Mouse (Mus musculus) ovary, adult 18-20 months (tissue): ENCODE data around the gene Gm49369.

ENCODE experiments used
- DNase-seq: peaks from one replicate; pipeline ENCODE4 v3.0.0; 2022; ENCODE audit warnings: low spot score, mixed read lengths

Gene Gm49369

DNA sequence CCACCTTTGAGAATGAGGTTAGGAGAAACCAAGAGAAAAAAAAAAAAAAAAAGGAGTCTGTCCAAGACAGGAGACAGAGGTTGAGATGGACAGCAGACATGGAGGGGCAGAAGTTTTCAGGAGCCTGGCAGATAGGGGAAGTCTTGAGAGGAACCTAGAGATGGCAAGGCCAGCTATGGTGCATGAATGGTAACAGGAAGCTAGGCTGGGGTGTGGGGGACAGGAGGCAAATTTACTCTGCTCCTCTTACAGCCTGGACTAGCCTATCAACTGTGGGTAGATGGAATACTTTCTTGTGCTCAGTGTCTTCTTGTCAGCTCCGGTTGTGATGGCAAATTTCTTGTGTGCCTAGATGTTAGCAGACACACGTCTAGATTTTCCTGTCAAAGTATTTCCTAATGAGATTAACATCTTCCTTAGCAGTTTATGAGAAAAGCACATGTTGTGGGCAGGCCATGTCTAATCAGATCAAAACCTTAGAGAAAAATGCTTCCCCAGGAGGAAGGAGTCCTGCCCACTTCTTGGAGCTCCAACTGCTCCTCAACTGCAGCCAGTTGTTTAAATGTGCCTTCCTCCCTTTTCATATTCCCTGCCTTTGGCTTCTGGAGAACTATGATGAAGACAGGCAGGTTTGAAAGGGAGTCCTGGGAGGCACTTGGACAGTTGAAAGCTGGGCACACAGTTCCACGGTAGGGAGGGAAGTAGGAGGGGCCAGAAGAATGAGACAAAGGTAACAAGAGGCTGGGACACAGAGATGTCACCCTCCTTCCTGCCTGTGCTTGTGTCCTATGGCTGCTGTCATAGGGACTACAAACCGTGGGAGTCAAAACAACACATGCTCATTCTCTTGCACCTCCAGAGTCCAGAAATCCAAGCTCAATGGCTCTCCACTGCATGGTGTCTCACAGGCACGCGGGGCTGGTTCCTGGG, 12.1 kb upstream of the Gm49369 start:
- no peak for DNase-seq

DNA sequence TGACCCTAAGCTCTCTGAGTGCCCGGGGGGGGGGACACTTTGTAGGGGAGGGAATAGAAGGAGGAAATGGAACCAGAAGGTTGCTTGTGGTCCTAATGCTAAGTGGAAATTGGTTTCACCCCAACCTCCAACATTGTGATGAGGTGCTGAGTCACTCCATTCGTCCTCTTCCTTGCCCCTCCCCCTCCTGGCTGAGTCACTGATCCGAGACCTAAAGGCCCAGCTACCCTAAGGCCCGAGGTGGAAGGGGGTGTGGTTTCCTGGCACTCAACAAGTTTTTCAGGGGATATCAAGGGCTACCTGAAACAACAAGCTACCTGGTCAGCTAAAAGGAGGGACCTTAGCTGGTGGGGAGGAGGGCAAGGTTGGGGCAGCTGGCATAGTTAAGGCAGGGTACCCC, 10.7 kb upstream of the Gm49369 start:
- no peak for DNase-seq

DNA sequence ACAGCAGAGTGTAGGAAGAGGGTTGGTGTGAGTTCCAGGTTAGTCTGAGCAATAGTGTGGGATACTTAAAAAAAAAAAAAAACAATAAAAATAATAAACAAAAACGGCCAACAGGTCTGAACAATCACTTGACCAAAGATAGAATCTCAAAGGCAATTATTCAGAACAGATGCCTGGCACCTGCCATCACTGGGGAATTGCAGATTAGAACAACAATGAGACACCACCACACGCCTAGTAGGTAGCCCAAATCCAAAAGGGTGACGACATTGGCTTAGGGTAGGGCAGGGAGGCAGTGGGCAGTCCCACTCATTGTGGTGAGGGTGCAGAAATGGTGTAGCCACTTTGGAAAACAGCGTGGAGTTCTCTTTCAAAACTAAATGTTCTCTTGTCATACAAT, 9.1 kb upstream of the Gm49369 start:
- DNase-seq, result no peak

DNA sequence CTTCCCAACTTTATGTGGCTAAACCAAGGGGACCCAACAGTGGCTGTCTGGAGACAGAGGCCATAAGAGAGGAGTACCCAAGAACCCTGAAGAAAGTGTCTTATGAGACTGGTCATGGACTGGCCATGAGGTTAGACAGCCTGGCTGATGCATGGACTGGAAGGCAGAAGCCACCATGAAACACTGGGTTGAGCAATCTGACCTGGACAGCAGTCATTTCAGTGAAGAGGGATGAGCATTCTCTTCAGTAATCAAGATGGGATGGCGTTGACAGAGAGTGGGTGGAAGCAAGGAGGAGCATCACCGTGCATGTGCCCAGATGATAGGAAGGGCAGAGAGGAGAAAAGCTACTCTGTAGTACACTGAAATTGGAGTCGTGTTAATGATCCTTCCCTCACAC, 8.6 kb upstream of the Gm49369 start:
- no peak for DNase-seq

DNA sequence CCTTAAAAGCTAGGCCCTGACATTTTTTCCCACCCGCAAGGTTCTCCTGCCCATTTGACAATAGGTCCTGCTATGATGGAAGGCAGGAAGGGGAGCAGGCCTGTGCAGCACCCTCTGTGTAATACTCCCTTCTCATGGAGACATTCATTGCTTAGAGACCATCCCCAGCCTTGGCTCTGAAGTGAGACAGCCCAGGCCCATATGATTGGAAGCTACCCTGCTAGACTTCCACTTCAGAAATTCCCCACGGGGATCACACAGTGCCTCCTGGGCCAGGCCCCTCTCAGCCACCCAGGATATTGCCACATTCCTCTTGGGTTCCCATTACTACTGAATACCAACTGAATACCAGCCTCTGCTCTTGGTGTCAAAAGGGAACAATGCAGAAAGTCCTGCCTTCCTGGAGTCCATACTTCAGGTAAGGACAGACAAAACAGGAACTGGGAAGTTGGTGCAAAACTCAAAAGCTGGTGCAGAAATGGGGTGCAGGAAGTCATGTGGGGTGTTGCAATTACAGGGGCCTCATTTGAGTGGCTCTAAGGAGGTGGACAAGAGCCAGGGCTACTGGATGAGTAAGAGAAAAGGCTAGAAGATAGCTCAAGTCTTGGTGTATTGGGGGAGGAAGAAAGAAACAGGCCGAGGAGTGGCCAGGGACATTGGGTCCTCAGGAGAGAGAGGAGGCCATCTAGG, 7.6 kb upstream of the Gm49369 start:
- DNase-seq, result no peak

DNA sequence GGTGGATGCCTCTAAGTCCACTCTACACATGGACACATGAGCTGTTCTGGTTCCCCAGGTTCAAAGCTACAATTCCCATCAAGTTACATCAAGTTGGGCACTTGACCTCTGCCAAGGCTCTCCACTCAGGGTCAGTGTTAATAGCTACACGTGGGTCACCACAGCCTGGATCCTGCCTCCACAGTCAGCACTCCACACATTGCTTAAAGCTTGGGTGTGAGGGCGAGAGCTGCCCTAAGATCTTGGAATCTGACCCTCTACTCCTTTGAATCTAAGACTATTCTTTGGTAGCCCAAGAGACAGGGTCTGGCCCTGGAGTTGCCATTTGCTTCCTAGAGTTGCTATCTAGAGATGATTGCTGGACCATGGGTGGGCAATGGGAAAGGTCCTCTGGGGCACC, 6.3 kb upstream of the Gm49369 start:
- DNase-seq, result no peak

DNA sequence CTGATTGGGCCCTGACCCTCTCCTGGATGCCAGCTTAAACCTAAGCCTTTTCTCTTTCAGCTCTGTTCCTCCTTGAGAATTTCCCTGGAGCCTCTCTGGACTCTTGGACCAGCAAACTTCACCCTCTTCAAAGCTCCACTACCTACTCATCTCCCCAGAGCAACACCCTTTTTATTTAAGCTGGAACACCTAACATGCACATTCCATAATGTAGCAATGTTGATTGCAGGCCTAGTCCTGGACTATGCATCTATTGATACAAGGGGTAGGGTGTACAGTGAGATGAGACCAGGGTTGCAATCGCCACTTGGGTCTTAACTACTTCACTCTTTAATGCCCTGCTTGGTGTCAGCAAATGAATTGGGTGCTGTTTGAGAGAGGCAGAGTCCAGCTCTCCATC, 5.7 kb upstream of the Gm49369 start:
- DNase-seq, result no peak

DNA sequence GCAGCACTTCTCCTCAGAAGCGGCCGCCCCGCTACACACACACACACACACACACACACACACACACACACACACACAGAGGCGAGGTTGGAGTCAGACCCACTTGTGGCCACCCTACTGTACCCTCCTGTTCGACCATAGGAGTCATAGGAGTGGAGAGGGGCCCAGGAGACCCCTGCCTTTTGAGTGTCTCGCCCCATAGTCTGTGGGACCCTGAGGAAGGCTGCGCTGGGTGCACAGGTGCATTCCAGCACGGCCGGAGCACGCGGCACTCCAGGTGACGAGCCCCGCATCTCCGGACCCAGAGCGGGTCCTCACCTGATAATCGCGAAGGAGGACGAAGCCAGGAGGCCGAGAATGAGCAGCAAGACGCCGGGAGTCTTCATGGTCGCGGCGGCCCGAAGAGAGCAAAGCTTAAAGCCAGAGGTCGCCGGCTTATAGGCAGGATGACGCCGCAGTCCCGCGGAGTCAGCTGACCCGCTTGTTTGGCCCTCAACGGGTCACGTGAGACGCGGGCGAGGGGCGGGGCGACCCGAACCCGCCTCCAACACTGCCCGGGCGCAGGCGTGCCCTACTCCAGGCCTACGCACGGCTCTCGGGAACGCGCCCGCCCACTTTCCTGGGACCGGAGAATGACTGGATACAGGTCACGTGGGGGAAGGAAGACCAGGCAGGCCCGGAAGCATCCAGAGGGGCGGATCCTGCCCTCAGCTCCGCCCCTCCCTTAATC, 5.1 kb upstream of the Gm49369 start, which contains the start of gene Ctsd:
Ctsd (minus strand) TSS at position 620 of the 730 bp plus-strand sequence.
- peak; percentile 96 for DNase-seq

DNA sequence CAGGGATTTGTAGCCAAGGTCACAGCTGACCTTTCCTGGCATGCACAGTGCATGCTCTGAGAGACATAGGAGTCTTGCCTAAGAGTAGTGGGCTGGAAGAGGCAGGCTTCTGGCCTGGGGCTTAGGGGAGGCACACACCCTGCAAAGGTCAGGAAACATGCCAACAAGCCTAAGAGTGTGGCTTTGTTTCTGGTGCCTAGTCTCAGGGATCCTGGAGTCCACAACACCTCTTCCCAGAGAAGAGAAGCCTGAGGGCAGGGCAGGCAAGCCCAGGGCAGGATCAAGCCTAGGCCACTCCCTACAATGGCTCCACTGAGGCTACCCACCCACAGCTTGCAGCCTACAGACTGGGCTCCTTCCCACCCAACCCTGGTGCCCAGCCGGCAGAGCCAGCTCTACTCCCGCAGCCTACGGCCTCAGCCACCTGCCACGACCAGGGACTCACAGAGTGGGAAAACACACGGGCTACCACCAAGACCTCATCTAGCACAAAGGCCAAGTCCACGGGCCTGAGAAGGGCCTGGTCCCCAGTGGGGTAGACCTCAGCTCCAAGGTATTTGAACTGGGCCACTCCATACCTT, 4.2 kb upstream of the Gm49369 start:
- DNase-seq, result peak; percentile 44

DNA sequence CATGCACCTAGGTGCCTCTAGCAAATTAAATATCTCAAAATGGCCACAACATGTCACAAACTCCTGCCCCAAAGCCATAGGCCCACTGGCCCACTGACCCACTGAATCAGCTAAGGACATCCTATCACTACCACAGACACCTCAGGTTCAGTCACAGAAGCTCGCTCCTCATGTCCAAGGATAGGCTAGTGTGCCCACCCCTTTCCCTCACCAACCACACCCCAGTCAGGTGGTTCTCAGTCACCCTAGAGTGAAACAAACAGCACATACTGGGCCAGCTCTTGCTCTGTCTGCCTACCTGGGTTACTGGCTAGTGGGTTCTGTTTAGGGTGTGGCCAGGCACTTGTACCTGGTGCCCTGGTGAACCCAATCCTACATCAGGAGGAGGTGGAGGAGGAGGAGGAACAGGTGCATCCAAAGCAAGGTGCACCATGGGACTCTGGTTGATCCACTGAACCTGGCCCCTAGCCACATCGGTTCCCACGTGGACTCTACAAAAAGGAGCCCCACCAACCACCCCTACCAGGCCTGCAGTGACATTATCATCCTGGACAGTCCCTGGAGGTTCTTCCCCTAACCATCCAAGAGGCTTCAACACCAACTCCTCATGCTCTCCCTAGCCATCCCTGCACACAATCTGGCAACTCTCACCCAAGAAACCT, 3.4 kb upstream of the Gm49369 start:
- no peak for DNase-seq

DNA sequence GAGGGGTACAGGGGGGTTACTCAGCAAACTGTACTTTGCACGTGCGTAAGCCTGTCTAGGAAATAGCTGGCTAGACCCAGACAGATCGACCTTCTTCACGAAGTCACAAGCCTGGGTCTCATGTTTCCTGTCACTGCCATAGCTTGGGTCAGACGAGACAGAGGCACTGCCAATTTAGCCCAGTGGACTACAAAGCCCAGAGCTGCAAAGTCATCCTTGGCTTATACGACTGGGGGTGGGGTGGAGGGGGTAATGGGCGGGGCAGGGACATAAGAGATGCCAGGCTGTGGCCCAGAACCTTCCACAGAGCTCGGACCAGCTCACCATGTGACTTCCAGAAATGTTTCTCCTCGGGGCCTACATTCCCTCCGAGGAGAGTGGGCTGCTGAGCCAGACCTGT, 1.8 kb upstream of the Gm49369 start:
- no peak for DNase-seq

DNA sequence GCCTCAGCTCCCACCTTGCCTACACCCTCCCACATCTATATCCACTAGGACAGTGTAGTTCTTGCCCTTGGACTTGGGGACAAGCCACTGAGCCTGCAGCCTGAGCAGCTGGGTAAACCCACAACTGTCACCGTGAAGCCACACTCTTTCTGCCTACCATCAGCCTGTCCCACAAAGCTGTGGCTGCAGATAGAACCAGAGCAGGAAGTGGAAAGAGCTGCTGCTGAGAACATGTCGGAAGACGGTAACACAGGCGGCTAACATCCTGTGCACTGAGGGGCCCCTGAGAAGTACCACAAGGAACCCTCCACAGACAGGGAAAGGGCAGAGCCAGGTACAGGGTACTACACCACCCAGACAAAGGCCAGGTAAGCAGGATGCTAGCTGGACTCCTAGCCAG, 1.3 kb downstream of the Gm49369 start:
- no peak for DNase-seq

DNA sequence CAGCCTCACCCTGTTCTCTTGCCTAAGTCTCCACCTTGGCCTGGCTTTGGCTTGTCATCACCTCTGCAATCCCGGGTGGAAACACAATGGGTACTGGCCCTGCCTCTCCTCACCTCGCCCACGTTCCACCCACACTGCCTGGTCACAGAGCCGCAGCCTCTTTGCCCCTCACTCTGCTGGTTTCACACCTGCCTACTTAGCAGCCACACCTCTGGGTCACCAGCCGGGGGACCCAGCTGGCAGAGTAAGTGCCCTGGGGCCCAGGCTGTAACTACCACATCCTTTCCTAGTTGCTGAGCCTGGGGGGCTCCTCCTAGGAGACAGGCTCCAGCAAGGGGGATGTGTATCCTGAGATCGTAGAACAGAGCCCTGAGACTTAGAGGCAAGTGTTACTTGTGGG, 3.3 kb downstream of the Gm49369 start:
- no peak for DNase-seq

DNA sequence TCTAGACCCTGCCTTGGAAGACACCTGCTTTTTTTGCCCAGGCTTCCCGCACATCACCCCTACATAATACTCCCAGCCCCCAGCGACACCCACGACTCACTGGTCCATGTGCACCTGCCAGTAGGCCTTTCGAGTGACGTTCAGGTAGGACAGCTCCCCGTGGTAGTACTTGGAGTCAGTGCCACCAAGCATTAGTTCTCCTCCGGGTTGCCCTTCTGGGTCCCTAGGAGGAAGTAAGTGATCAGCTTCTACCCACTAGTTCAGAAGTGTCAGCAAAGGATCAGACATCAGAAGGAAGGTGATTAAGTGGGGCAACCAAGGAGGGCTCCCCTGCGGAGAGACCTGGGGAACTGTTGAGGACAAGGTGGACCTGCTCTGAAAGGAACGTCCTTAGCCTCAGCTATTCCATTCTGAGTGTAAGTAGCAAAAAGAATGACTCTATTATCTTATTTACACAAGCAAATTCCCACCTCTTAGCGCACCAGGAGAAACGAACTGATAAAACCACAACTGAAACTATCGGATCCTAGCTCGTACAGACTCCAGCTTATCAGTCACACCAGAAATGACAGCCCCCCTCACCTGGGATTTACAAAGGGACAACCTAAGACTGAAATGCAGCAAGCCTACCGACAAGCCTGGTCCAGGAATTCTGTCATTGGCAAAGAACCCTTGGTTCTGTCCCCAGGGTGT, 5.1 kb downstream of the Gm49369 start:
- DNase-seq, result no peak

DNA sequence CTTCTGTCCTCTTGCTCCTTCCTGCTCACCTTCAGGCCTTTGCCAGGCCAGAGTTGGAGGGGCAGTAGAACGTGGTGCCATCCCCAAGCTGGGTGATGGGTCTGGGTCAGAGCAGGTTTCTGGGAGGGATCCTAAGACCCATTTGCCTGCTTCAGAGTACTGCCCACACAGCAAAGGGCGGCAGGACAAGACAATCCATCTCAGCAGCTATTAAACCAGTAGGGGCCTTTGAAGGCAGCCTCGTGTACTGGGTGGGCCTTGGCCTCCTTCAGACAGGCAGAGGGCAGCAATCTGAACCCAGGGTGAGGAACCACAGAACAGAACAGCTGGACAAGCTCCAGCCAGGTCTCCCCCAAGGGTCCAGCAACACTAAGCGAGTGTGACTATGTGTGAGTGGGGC, 6.4 kb downstream of the Gm49369 start:
- DNase-seq, result no peak

DNA sequence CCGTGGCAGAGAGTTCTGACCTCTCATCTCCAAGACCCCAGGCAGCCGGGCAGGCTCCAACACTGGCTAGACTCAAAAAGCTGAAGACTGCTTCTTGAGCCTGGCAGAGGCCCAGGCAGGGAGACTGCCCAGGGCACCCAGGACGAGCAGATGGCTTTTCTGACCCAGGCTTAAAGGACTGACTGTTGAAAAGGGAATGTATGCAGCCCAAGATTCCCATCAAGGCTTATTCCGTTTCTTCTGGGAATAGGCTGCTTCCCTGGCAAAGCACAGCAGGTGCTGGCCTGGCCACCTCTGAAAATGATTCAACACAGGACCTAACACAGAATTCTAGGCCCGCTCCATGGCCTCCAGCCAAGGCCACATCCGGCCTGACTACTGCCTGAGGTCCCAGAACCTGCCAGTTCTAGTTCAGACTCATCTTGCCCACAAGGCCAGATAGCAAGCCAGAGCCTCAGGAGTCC, 7.2 kb downstream of the Gm49369 start:
- DNase-seq, result peak; percentile 51

DNA sequence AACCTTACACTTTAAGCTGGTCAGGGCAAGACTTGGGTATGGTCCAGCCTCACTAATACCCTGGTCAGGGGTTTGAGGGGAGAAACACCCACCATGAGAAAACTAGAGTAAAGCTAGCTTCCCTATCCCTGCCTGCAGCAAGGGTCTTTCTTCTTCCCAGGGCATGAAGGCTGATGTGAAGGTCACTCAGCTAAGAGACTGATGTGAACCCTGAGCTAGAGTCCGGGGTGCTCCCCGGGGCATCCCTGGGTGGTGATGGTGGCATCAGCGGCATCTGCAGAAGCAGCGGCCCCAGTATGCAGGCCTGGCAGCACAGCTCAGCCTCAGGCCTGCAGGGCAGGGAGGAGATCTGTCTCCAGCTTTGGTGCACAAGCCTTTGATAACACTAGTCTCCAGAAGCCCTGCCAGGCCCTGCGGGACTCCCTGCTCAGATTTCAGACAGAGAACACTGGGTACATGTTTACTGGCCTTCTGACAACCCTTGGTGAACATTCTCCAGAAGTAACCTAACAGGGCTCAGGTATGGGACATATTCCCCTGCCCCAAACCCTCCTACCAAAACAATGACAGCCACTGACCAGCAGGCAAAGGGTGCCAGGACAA, 8.0 kb downstream of the Gm49369 start:
- no peak for DNase-seq

DNA sequence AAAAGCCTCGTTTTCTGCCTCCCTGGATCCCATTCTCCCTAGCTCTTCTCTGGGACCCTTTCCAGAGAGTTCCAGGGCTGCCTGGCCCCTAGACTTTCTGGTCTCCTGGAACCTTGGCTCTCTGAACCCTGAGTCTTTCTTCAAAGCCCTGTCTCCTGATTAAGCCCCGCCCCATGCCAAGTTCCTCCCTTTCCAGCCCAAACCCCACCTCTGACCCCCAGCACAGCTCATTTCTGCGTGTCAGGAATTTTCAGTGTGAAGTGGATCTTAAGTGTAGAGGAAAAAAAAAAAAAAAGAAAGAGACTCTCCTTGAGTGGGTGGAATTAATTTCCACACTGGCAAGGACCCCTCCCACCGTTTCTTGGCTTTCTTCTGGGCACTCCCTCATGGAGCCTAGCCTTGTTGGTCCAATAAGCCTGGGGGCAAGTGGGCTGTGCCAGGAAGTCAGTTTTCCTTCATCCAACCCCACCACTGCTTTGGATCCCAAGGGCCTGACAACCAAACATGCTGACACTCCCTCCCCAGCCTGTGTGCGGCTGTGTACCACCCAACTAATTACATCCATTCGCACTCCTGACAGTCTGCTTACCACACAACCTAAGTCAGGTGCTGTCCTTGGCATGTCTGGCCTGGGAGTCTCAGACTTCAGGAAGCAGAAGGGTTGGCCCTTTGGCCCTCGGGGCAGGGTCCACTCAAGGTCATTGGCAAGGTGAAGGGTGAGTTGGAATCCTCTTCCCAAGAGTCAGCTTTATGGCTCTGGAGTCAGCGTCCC, 8.6 kb downstream of the Gm49369 start, which contains the start of gene Ifitm10:
Ifitm10 (minus strand) TSS at position 113 of the 772 bp plus-strand sequence.
- DNase-seq, result no peak

DNA sequence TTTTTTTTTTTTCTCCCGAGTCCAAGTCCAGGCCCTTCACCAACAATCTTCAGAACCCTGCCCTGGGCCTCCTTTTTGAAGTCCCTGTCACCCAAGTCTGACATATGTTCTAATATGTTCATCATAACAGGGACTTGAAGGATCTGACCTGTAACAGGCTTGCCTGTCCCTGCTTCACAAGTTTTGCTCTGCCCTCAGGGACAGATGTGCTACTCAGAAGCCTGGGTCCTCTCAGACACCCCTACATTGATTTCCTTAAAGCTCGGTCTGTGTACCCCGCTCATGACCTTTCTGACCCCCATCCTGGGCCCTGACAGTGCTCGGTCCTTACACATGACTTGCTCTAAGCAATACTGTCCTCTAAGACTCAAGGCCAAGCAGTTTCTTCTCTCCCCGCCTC, 9.4 kb downstream of the Gm49369 start:
- no peak for DNase-seq
